Mouse (Mus musculus) midbrain, postnatal 0 days (tissue): ENCODE measurements around the gene Gnl2. TPM values are rescaled to one million over a fixed set of nuclear protein-coding genes. Genes with fewer than 3 reads are reported as not detected.

ENCODE experiments used
- ATAC-seq: fragments of 200-750 bp; cut with Nextera tagmentation; 2 replicates; pipeline ENCODE4 v1.8.0; 2017; ENCODE audit warnings: moderate number of reproducible peaks, mild to moderate bottlenecking, moderate TSS enrichment, moderate library complexity; ENCODE audit not compliant: low FRiP score
- DNase-seq: peaks from one replicate; pipeline ENCODE4 v3.0.0-alpha.2; 2015; ENCODE audit warnings: low spot score
- H3K27ac ChIP-seq: fragments of 300-500 bp; sonication (generic); 2 replicates; pipeline ENCODE4 v1.5.1; 2014; ENCODE audit warnings: low read depth, mild to moderate bottlenecking, low read length, mixed read lengths
- H3K27me3 ChIP-seq: fragments of 300-500 bp; sonication (generic); 2 replicates; pipeline ENCODE4 v1.6.1; 2014; ENCODE audit warnings: low read length, control low read depth, mixed read lengths; ENCODE audit not compliant: insufficient read depth
- H3K36me3 ChIP-seq: fragments of 300-500 bp; sonication (generic); 2 replicates; pipeline ENCODE4 v1.6.1; 2014; ENCODE audit warnings: low read length, control low read depth, mixed read lengths; ENCODE audit not compliant: insufficient read depth
- H3K4me1 ChIP-seq: fragments of 300-500 bp; sonication (generic); 2 replicates; pipeline ENCODE4 v1.6.1; 2014; ENCODE audit warnings: mild to moderate bottlenecking, control low read depth, antibody characterized with exemption, low read length, mixed read lengths; ENCODE audit not compliant: insufficient read depth
- H3K4me2 ChIP-seq: fragments of 300-500 bp; sonication (generic); 2 replicates; pipeline ENCODE4 v1.6.1; 2014; ENCODE audit warnings: low read depth, mild to moderate bottlenecking, low read length, mixed read lengths; ENCODE audit not compliant: poor library complexity, severe bottlenecking
- H3K4me3 ChIP-seq: fragments of 300-500 bp; sonication (generic); 2 replicates; pipeline ENCODE4 v1.5.1; 2014; ENCODE audit warnings: low read depth, mild to moderate bottlenecking, low read length, moderate library complexity
- H3K9ac ChIP-seq: fragments of 300-500 bp; sonication (generic); replicated peaks from 2 replicates; pipeline ENCODE4 v1.6.1; 2014; ENCODE audit warnings: mild to moderate bottlenecking, low read length, moderate library complexity, mixed read lengths; ENCODE audit not compliant: poor library complexity, severe bottlenecking
- H3K9me3 ChIP-seq: fragments of 300-500 bp; sonication (generic); 2 replicates; pipeline ENCODE4 v1.6.1; 2016; ENCODE audit warnings: low read length, control low read depth
- CTCF ChIP-seq: IDR thresholded peaks from 2 replicates; pipeline ENCODE4 v1.5.1; 2016; ENCODE audit warnings: antibody characterized with exemption, mild to moderate bottlenecking
- WGBS: fragments of 180-500 bp; shearing (Covaris S2); extraction: QIAGEN DNeasy Blood & Tissue Kit; methylation state at CpG from one replicate; pipeline ENCODE4 v1.1.7; 2014; 5-methylcytosine and 5-hydroxymethylcytosine counted together
- polyA plus RNA-seq: library from polyadenylated mRNA; unstranded; fragments of >200 nt; fragmentation: Nextera tagmentation; extraction: Ambion mirVana; gene quantifications from 2 replicates; pipeline ENCODE4 v1.2.1, GENCODE M21; 2015
- total RNA-seq: library from RNA; depleted of rRNA; stranded (reverse); fragments of >200 nt; gene quantifications from 2 replicates; pipeline ENCODE4 v1.2.3, GENCODE M21; 2014

Gene Gnl2
- total and polyA plus RNA-seq, 2 experiments from 2014 or later: 51.8 to 77.5 TPM

GRCm38 (mm10) chr4:125008220-125008619 is 8.2 kb upstream of the Gnl2 start:
- H3K9ac ChIP-seq: no peak overlapping the region
- no peak for TF ChIP-seq CTCF

GRCm38 (mm10) chr4:125008712-125009111 is 7.7 kb upstream of the Gnl2 start:
- DNase-seq (peak; percentile 44), ATAC-seq (no peak)
- TF ChIP-seq CTCF: no peak
- Histone ChIP-seq H3K9me3 (no peaks in the 10 kb centered on the region), H3K4me2 (no peak overlapping the region), H3K27me3 (no peaks in the 10 kb centered on the region), H3K27ac (no peak overlapping the region), H3K4me3 (no peak overlapping the region), H3K9ac (no peak overlapping the region), H3K36me3 (no peaks in the 10 kb centered on the region), H3K4me1 (no peaks in the 10 kb centered on the region)
- 79% methylated on average over 8 of the region's 8 CpGs for WGBS

More at GRCm38 (mm10) chr4:125008220-125008619, 8.2 kb upstream of the Gnl2 start:
- Histone ChIP-seq H3K4me2 (no peak overlapping the region), H3K9me3 (no peaks in the 10 kb centered on the region), H3K4me1 (no peaks in the 10 kb centered on the region), H3K27me3 (no peaks in the 10 kb centered on the region), H3K36me3 (no peaks in the 10 kb centered on the region), H3K27ac (no peak overlapping the region), H3K4me3 (no peak overlapping the region)
- no peak for DNase-seq
- 63% methylated on average over 6 of the region's 6 CpGs for whole genome bisulfite sequencing
- no peak for ATAC-seq

- no peak overlapping the region for H3K4me2 ChIP-seq
- no peaks in the 10 kb centered on the region for H3K36me3 ChIP-seq
- DNase-seq (no peak), ATAC-seq (no peak)
- H3K9me3 ChIP-seq: no peaks in the 10 kb centered on the region
- no peaks in the 10 kb centered on the region for H3K4me1 ChIP-seq
- no peaks in the 10 kb centered on the region for H3K27me3 ChIP-seq
- H3K27ac ChIP-seq: no peak overlapping the region
- TF ChIP-seq CTCF: no peak
- WGBS: 78% methylated on average over 11 of the region's 11 CpGs
- no peak overlapping the region for H3K4me3 ChIP-seq
- no peak overlapping the region for H3K9ac ChIP-seq
Observed at GRCm38 (mm10) chr4:125017431-125017830, 1.0 kb downstream of the Gnl2 start.

DNA sequence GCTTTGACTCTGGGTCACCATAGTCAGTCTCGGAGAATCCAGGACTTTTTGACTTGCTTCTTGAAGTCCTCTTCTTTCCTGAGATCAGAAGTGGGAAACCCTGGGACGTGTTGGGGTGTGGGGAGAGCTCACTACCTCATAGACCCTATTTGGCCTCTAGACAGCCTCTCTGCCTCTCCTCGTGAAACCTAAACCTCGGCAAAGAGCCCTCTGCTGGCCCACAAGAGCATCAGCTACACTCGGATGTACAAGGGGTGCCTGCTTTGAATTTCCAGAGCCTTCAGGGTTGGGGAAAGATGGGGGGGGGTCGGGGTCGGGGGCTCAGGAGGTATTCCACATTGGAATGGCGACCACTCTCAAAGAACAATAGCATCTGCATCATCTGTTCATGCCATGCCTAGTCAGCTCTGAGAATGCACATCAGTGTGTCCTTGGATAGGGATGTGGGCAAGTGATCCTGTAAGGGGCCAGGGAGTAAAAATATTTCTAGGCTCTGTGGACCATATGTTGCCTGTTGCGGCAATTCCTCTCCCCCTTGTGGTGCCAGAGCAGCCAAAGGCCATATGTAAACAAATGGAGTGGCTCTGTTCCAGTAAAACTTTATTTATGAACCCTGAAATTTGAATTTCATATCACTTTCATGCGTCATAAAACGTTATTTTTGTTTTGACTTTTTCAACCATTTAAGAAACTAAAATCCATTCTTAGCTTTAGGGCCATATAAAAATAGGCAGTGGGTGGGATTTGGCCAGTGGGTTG is 4.6 kb downstream of the Gnl2 start:
- H3K4me2 ChIP-seq: no peak overlapping the region
- H3K9ac ChIP-seq: no peak overlapping the region
- H3K36me3 ChIP-seq: no peaks in the 10 kb centered on the region
- no peaks in the 10 kb centered on the region for H3K27me3 ChIP-seq
- H3K4me3 ChIP-seq: no peak overlapping the region
- DNase-seq: peak; percentile 23
- no peaks in the 10 kb centered on the region for H3K4me1 ChIP-seq
- H3K9me3 ChIP-seq: no peaks in the 10 kb centered on the region
- ATAC-seq: no peak
- H3K27ac ChIP-seq: no peak overlapping the region
- peak; percentile 59 for TF ChIP-seq CTCF
- WGBS: 28% methylated on average over 11 of the region's 11 CpGs

DNA sequence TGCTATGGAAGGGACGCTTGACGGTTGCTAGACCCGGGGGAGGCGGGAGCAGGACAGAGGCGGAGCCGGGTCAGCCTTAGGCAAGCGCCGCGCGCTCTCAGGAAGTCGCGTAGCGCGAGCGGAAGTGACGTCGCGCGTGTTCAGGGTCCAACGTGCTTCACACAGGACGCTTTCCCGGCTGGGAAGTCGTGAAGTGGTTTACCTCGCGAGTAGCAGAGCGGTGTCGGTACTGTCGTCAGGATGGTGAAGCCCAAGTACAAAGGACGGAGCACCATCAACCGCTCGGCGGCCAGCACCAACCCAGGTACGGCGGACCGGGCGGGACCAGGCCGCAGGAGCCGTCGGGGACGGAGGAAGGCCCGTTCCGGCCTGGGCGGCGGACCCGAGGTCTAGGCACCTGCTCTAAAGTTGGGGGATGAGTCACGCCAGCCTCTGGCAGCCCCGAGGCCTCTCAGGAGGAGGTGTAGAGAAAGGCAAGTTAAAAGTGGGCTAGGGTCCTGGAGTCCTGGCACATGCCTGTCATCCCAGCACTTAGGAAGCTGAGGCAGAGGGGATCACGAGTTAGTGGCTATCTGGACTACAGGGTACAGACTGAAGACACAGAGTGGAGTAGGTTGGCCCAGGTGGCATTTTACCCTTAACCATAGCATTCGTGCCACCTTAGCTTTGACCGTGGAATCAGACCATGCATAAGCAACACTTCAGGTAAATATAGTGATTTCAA is 13.7 kb downstream of the Gnl2 start:
- peak; percentile 96 for ATAC-seq
- WGBS: 1% methylated on average over 50 of the region's 50 CpGs
- DNase-seq: peak; percentile 97
- no peaks in the 10 kb centered on the region for H3K4me1 ChIP-seq
- no peak for TF ChIP-seq CTCF
- peak overlapping the region; percentile 93 for H3K4me3 ChIP-seq
- H3K9ac ChIP-seq: peak overlapping the region; percentile 79
- peak overlapping the region; percentile 72 for H3K27ac ChIP-seq
- H3K4me2 ChIP-seq: peak overlapping the region; percentile 75
- no peaks in the 10 kb centered on the region for H3K9me3 ChIP-seq
- peaks cover 2% of the 10 kb centered on the region; the same call in 1 of the 2 replicates for H3K36me3 ChIP-seq
- H3K27me3 ChIP-seq: no peaks in the 10 kb centered on the region

GRCm38 (mm10) chr4:125034341-125034740 is 18.0 kb downstream of the Gnl2 start:
- DNase-seq: no peak
- Histone ChIP-seq H3K4me1 (no peaks in the 10 kb centered on the region), H3K4me3 (no peak overlapping the region), H3K9ac (no peak overlapping the region), H3K27ac (no peak overlapping the region), H3K27me3 (no peaks in the 10 kb centered on the region), H3K9me3 (no peaks in the 10 kb centered on the region), H3K36me3 (peaks cover 20% of the 10 kb centered on the region), H3K4me2 (no peak overlapping the region)
- WGBS: 96% methylated on average over 4 of the region's 4 CpGs
- ATAC-seq: no peak
- no peak for TF ChIP-seq CTCF
